Mouse (Mus musculus): Measurements from ENCODE around the gene Fam57a.

Fam57a gene

DNA sequence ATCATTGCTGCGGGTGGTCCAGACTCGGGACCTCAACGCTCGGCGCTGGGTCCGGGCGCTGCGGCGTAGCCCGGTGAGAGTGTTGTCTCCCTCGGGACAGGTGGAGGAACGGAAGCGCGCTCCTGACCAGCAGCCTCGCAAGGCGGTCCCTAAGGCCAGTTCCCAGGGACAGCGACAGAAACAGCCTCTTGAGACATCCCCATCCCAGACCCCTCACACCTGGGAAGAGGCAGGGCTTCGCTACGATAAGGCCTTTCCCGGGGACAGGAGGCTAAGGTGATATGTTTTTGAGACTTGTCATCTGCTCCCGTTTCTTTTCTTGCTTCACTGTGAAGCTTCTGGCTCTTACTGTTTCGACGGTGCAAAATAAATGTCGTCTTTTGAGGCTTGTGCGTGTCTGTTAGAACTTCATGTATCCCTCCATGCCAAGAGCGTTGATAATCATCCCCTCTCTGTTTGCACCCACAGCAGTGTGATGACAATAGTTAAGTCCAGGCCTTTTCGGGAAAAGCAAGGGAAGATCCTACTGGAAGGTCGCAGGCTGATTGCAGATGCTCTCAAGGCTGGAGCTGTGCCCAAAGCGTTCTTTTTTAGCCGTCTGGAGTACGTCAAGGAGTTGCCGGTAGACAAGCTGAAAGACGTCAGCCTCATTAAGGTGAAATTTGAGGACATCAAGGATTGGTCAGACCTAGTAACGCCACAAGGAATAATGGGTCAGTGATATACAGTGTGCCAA is 64.5 kb downstream of the Fam57a start:
- no peak for DNase-seq (ENCODE audit: low spot score)

DNA sequence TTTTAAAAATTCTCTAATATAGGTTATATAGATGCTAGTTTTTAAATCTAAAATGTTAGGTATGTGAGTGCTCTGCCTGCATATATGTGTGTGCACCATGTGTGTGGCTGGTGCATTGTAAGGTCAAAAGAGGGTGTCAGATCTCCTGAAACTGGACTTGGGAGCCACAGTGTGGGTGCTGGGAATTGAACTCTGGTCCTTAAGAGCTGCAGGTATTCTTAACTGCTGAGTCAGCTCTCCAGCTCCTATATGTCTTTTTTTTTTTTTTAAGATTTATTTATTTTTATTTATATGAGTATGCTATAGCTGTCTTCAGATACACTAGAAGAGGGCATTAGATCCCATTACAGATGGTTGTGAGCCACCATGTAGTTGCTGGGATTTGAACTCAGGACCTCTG is 67.0 kb downstream of the Fam57a start:
- no peak for DNase-seq (ENCODE audit: low spot score)

DNA sequence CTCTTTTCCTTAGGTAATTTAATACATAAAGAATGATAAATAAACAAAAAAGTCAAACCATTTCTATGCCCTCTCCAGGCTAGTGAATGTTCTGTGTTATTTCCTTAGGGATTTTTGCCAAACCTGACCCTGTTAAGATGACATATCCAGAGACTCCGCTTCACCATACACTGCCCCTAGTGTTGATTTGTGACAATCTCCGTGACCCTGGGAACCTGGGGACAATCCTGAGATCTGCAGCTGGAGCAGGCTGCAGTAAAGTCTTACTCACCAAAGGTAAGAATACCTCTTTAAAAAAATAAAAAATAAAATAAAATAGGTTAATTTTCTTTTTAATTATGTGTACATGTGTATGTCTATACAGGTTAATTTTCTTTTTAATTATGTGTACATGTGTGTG is 67.8 kb downstream of the Fam57a start:
- DNase-seq (ENCODE audit: low spot score), result no peak

DNA sequence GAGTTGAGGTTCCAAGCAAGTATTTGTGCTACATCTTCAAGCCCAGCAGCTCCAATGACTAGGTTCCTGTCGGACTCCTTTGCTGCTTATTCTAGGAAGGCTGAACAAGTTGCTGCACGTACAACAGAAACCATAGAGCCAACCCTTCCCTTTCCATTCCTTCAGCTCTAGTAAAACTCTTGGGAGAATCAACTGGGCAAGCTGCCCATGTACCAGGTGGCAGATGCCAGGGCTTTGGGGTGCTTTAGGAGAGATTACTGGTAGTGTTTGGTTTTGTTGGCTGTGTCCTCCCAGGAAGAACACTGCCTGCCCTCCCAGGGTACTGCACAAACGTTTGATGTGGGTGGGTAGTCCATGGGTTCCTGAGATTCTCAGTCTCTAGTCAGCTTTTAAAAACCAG is 72.6 kb downstream of the Fam57a start:
- DNase-seq (ENCODE audit: low spot score), result no peak

DNA sequence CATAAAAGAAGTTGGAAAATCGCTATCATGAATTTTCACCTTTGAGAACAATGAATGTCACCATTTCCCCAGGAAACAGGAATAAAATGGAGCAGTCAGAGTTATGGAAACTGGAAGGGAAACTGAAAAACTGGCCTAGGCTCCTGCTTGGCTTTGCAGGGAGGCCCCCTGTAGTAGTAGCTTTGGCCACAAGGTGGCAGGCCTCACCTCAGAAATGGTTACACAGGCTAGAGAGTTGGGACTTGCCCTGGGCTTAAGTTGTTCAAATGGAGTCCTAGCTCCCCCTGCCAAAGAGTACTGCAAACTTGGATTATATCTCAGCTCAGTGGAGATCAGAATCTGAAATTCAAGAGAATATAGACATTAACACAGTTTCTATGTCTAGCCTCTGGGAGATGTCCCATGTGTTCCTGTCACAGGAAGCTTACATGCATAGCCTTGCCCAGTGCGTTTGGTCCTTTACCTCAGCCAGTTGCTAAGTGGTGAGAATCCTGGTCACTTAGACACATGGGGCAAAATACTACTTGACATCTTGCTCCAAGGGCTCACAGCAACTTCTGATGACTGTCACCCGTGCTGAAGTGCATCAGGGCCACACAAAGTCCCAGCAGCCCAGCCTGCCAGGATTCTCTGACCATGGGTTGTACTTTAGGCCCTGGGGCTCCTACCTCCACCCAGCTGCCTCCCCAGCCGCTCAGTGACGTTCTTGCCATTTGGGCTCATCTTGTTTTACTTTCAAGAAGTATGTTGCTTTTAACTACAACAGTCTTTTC is 73.9 kb downstream of the Fam57a start:
- DNase-seq (ENCODE audit: low spot score), result peak; percentile 78

DNA sequence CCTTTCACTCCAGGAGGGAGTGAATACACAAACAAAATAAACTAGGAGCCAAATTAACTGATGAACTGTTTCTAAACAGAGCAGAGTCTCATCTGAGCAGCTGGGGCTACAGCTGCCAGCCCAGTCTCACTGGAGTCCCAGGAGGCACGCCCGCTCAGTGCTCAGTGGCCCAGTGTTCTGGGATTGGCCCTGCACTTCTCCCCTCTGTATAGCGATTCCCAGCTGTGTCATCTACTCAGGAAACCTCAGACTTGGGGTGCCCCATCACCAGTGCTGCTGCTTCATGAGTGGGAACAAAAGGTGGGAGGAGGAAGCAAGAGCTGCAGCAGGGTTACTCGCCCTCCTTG is 74.4 kb downstream of the Fam57a start:
- no peak for DNase-seq (ENCODE audit: low spot score)

DNA sequence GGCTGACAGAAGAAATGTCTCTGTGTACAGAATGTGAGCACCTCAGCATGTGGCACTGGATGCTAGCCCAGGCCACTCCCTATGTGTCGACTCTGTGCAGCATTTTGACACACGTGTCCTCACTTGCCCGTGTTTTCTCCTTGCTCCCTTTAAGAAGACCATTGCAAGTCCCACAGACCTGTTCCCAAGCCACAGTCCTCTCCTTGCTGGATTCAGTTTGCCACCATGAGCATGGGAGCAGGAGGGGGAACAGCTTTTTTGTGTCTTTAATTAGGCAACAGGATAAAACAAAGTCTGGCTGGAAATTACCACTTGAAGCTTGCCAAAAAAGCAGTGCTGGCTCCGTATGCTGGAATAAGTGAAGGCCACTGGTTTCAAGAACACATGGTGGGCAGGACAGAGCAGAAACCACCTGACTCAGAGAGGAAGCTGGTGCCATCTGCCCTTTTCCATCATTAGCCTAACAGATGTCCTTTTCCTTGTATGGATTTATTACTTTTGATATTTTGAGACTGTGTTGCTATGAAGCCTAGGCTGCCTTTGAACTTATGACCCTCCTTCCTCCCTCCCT is 76.0 kb downstream of the Fam57a start:
- DNase-seq (ENCODE audit: low spot score), result no peak

DNA sequence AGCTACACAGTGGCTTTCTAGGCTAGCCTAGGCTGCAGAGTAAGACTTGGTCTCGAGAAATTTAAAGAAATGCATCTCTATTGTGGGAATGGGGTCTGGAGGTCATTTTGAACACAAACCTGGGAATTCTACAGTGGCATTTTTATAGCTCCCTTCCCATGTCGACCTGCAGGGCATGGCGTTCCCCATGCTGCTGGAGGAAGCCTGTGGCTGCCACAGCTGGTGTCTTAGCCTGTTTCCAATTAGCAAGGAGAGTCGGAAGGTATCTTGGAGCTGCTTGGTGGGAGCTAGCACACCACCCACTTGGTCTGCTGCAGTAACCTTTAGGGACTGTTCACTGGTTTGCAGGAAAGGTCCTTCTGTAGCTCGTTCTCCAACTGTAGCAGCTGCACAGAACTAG is 76.7 kb downstream of the Fam57a start:
- no peak for DNase-seq (ENCODE audit: low spot score)

DNA sequence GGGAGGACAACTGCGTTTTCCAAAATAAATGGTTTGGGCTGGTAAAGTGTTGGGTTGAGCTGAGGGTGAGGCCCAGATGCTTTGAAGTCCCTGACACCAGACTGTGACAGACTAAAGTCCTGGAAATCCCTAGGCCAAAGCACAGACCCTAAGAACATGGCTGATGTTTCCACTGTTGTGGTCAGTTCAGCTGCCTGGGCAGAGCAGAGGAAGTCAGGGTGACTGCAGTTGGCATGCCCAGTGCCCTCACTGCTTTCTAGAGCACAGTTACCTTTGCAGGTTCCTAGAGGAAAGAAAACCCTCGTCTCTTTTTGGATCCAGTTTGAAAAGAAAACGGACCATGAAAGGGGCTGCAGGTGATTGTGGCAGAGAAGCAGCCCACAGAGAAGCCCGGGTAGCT is 77.9 kb downstream of the Fam57a start:
- no peak for DNase-seq (ENCODE audit: low spot score)

DNA sequence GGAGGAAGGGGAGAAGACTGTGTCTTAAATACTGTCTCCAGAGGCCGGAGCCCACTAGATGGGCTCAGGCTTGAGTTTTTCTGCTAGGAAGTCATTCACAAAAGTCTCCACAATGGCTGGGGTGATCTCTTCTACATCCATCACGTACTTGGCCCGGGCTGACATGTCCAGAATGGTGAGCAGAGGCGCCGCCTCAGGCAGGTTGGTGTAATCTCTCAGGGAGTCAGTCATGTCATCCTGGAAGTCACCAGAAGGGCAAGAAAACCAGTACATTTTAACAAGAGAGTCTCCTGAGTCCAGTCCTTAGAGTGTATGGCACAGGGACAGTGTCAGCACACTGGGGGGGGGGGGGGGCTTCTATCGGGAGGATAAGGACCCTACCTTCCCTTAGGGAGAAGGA is 79.0 kb downstream of the Fam57a start:
- DNase-seq (ENCODE audit: low spot score), result no peak

DNA sequence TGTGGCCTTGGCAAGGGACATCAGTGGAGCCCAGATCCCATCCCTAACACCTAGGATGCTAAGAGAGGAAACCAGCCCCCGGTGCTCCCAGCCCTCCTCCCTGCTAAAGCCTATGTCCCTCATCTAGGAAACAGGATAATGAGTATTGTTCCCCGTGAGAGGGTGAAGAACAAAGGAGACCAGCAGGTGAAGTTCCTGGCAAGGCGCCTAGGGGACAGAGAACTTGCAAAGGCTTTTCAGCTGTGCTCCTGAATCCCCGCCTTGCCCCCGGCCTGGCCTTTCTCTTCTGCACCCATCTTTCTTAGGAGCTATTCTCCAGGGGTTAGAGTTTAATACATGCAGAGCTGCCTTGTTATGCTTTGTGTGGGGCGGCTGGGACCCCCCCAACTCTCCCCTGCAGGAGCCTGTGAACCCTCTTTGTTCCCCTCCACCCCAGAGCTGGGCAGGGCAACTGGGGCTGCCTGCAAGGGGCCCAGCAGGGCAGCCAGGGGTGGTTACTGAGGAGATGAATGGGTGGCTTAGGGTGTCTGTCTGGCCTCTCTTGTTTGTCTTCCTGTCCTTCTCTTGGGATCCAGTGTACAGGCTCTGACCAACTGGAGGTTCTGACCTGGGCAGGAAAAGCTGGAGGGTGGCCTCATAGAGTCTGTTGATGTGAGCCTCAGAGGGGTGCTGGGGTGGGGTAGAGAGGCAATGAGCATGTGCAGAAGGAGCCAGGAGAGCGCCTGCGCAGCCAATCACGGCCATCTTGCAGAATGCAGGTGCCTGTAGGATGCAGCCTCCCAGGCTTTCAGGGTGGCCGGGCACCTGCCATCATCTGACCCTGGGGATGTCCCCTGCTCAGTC is 81.0 kb downstream of the Fam57a start:
- no peak for DNase-seq (ENCODE audit: low spot score)

DNA sequence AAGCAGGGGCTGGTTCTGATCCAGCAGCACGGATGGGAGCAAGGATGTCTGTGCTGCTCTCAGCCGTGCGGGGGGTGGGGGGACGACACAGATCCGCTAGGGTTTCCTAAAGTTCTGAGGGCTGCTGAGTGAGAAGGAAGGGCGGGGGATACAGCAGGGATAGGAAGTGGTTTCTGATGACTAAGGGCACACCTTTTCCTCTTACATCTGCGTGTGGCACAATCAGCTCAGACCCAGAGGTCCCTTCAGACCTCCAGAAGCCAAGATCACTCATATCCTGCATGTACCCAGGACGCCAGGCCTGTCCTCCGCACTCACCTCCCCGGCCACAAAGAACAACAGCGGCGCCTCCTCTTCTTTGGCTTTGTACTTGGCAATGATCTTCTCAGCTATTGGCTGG is 81.8 kb downstream of the Fam57a start:
- no peak for DNase-seq (ENCODE audit: low spot score)

DNA sequence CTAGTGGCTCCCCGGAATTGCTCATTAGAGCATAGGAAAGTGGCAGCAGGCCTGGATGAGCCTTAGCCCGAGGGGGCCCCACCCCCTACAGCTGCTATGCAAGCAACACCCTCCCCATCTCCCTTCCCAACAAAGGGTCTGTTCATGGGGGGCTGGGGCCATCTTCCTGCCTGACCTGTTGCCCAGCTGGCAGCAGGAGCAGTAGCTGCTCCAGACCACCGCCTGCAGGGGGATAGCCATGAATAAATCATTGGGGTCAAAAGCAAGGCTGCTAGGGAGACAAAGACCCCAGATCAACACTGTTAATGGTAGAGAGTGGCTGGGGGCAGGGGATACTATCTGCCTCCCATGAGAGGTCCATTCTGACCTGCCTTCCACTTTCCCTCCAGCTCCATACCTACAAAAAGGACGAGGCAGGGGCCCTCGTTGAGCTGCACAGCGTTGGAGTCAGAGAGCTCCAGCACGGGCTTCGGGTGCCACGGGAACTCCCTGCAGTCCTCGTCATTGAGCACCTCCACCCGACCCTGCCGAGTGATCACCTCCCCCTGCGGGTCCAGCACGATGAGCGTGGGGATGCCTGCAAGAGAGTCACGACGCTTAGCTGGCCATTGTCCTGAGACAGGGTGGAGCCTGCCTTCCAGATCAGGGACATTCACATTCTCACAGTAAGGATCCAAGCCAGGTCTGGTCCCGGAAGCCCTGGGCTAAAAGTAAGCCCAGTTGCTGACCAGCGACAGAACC is 83.3 kb downstream of the Fam57a start:
- DNase-seq (ENCODE audit: low spot score), result no peak
